Mouse (Mus musculus) forebrain, embryonic 15.5 days (tissue): Measurements from ENCODE around the gene Rcan1. TPM values are rescaled to one million over a fixed set of nuclear protein-coding genes. Genes with fewer than 3 reads are reported as not detected.

ENCODE experiments used
- ATAC-seq: fragments of 200-750 bp; cut with Nextera tagmentation; replicated peaks from 2 replicates; pipeline ENCODE4 v1.8.0; 2017; ENCODE audit warnings: mild to moderate bottlenecking, moderate TSS enrichment, moderate library complexity
- H3K27ac ChIP-seq: fragments of 300-500 bp; sonication (generic); replicated peaks from 2 replicates; pipeline ENCODE4 v1.5.1; 2015; ENCODE audit warnings: mild to moderate bottlenecking, inconsistent platforms
- H3K27me3 ChIP-seq: fragments of 300-500 bp; sonication (generic); 2 replicates; pipeline ENCODE4 v1.6.1; 2015; ENCODE audit warnings: inconsistent platforms
- H3K36me3 ChIP-seq: fragments of 300-500 bp; sonication (generic); 2 replicates; pipeline ENCODE4 v1.6.1; 2015; ENCODE audit warnings: mild to moderate bottlenecking, inconsistent platforms
- H3K4me1 ChIP-seq: fragments of 300-500 bp; sonication (generic); 2 replicates; pipeline ENCODE4 v1.6.1; 2015; ENCODE audit warnings: inconsistent platforms
- H3K4me2 ChIP-seq: fragments of 300-500 bp; sonication (generic); replicated peaks from 2 replicates; pipeline ENCODE4 v1.6.1; 2015; ENCODE audit warnings: mild to moderate bottlenecking, inconsistent platforms
- H3K4me3 ChIP-seq: fragments of 300-500 bp; sonication (generic); 2 replicates; pipeline ENCODE4 v1.5.1; 2015; ENCODE audit warnings: mild to moderate bottlenecking, inconsistent platforms
- H3K9ac ChIP-seq: fragments of 300-500 bp; sonication (generic); replicated peaks from 2 replicates; pipeline ENCODE4 v1.6.1; 2015; ENCODE audit warnings: mild to moderate bottlenecking, inconsistent platforms
- H3K9me3 ChIP-seq: fragments of 300-500 bp; sonication (generic); 2 replicates; pipeline ENCODE4 v1.6.1; 2016; ENCODE audit warnings: inconsistent platforms
- WGBS: fragments of 180-500 bp; shearing (Covaris S2); methylation state at CpG from one replicate; pipeline ENCODE4 v1.1.7; 2015; ENCODE audit warnings: mixed read lengths; 5-methylcytosine and 5-hydroxymethylcytosine counted together
- polyA plus RNA-seq: library from polyadenylated mRNA; unstranded; fragments of >200 nt; fragmentation: Nextera tagmentation; extraction: Ambion mirVana; gene quantifications from 2 replicates; pipeline ENCODE4 v1.2.1, GENCODE M21; 2015

Gene Rcan1
- polyA plus RNA-seq, 1 experiment from 2014 or later = 52.8 TPM

DNA sequence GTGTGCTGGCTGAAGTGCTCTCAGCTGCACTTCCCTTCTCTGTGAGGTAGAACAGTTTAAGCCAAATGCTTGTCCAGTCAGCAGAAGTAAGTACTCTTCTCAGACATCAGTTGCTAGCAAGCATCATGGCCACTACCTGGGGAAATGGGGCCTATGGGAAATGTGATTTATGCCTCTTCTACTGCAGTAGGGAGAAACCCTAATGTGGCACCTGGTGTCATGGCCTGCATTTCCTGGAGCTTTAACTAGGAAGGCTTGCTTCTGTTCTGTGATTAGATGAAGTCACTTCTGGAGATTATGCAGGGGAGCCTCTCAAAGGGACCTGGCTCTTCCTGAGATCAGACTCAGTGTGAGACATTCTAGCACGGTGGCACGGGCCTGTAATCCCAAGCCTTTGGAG, 60.3 kb downstream of the Rcan1 start:
- Histone ChIP-seq H3K9ac (no peak overlapping the region), H3K27me3 (no peaks in the 10 kb centered on the region), H3K27ac (no peak overlapping the region), H3K4me2 (no peak overlapping the region), H3K4me1 (peaks cover 10% of the 10 kb centered on the region), H3K4me3 (no peak overlapping the region), H3K9me3 (no peaks in the 10 kb centered on the region), H3K36me3 (no peaks in the 10 kb centered on the region)
- WGBS = 87% methylated on average over 2 of the region's 2 CpGs
- no peak for ATAC-seq

DNA sequence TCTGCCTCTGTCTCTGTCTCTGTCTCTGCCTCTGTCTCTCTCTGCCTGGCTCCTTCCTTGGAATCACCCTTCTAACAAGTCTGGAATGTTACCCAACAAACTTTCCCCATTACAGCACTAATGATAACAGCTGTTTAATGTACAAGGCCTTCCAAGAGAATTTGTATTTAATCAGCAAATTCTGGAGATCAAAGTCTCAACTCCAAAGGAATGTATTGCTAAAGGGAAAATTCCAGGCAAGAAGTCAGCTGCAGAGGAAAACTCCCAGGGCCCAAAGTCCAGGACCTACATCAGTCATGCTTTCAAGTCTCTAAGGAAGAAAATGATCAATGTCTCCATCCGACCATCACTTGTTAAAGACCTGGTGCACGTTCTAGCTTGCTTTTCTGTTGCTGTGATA, 62.8 kb downstream of the Rcan1 start:
- no peak for ATAC-seq
- 89% methylated on average over 2 of the region's 2 CpGs for WGBS
- no peaks in the 10 kb centered on the region for H3K9me3 ChIP-seq
- no peaks in the 10 kb centered on the region for H3K36me3 ChIP-seq
- no peak overlapping the region for H3K27ac ChIP-seq
- peaks cover 9% of the 10 kb centered on the region for H3K4me1 ChIP-seq
- no peak overlapping the region for H3K4me2 ChIP-seq
- H3K4me3 ChIP-seq = no peak overlapping the region
- no peak overlapping the region for H3K9ac ChIP-seq
- H3K27me3 ChIP-seq = no peaks in the 10 kb centered on the region

DNA sequence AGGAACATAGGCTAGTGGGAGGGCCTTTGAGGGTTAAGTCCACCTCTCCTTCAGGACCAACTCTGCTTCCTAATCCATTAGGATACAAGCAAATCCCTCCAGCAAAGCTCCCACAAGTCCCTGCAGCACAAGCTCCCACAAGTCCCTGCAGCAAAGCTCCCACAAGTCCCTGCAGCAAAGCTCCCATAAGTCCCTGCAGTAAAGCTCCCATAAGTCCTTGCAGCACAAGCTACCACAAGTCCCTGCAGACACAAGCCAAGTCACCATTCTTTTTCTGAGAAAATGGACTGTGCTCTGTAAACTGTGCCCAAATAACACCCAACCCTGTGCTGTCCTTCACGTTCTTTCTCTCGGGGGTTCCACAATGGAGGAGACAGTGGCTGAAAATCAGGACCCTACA, 66.5 kb downstream of the Rcan1 start:
- Histone ChIP-seq H3K36me3 (no peaks in the 10 kb centered on the region), H3K27ac (no peak overlapping the region), H3K4me3 (no peak overlapping the region), H3K4me1 (peaks cover 29% of the 10 kb centered on the region), H3K9ac (no peak overlapping the region), H3K9me3 (no peaks in the 10 kb centered on the region), H3K27me3 (no peaks in the 10 kb centered on the region), H3K4me2 (no peak overlapping the region)
- 93% methylated on average over 2 of the region's 2 CpGs for WGBS
- no peak for ATAC-seq

DNA sequence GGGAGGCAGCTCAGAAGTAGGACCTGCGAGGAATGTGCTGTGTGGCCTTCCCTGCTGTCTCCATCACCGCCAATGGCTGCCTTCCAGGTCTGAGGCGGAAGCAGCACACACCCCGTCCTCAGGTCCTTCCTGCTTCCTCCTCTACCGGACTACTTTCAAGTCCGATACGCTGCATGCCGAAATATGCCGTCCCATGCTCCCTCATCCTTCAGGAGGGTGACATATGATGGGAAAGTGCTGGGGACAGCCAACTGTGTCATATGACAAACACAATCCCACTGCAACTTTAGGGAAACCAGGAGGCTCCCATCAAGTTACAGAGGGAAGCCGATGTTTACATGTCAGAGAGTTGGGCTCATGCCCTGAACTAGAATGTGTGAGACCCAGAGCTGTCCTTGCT, 67.6 kb downstream of the Rcan1 start:
- Histone ChIP-seq H3K4me1 (peaks cover 37% of the 10 kb centered on the region), H3K27ac (no peak overlapping the region), H3K27me3 (no peaks in the 10 kb centered on the region), H3K9me3 (no peaks in the 10 kb centered on the region), H3K4me3 (no peak overlapping the region), H3K36me3 (no peaks in the 10 kb centered on the region), H3K9ac (no peak overlapping the region), H3K4me2 (no peak overlapping the region)
- ATAC-seq = no peak
- WGBS = 80% methylated on average over 10 of the region's 10 CpGs

DNA sequence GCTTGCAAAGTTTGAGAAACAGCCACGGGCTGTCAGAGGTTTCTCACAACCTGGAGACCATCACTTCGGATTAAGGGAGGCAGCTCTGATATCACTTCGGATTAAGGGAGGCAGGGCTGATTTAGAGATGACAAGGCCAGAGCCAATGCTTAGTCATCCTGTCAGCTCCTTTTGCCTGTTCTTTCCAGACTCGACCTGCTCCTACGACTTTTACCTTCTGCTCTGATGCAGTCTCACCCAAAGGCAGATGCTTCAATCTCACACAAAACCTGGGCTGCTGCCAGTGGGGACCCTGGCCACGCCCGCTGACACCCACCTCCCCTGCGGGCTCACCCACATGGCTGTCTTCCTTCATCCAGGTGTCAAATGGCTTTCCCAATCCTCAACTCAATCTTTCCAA, 68.5 kb downstream of the Rcan1 start:
- H3K4me2 ChIP-seq = no peak overlapping the region
- ATAC-seq = no peak

DNA sequence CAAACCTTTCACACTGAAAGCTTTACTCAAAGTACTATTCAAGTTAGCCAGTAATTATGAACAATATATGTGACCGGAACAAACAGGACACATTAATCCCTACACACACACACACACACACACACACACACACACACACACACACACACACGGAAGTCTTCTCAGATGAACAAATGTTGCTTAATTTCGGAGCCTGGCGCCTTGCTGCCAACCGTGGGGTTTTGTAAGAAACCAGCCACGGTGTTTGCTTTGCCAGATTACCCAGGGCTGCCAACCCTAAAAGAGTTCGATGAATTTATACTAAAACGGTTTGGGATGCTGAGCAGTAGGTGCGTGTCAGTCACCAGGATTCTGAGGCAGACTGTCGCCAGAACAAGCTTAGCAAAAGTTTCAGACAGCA, 69.5 kb downstream of the Rcan1 start:
- no peak overlapping the region for H3K9ac ChIP-seq
- 23% methylated on average over 10 of the region's 10 CpGs for WGBS

More for the DNA sequence above, 68.5 kb downstream of the Rcan1 start:
- WGBS = 47% methylated on average over 8 of the region's 8 CpGs
- Histone ChIP-seq H3K9me3 (no peaks in the 10 kb centered on the region), H3K27ac (no peak overlapping the region), H3K4me3 (no peak overlapping the region), H3K27me3 (no peaks in the 10 kb centered on the region), H3K9ac (no peak overlapping the region), H3K4me1 (peaks cover 37% of the 10 kb centered on the region), H3K36me3 (no peaks in the 10 kb centered on the region)

DNA sequence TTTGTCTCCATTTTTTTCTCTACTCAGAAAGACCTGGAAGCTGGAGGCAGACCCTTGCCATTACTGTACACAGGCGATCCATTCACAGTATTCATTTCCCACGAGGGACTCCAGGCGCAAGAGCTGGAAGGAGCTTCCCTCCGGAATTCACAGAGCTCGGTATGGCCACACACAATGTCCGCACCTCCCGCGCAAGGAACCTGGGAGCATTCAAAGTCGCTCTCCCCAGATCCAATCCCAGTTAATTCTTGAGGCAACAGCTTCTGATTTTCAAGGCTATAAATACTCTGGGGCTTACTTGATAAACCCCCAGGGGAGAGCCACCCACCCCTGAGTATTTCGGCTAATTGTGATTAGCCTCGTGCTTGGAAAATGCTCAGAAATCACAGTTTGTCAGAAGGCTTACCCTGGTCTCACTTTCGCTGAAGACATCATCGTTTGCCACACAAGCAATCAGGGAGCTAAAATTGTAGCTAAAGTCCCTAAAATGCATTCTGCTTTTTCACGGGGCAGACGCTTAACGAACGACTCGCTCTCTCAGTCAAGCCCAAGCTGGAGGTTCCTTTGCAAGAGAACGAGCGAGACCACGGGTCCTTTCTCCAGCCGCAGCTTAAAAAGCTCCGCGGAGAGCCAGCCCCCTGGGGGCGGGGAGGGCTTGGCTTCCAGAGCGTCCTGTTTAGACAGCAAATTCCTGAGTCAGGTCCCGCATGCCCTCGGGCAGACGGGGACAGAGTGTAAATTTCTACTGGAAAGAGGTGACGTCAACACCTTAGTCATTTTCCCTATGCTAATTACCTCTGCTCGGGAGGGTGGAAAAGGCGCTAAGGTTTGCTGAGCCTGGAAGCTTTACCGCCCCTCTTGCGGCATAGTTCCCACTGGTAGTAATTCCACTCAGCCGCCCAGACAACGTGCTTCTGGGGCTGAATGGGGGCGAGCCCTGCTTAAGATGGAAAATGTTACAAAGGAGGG, 70.9 kb downstream of the Rcan1 start:
- H3K36me3 ChIP-seq = peaks cover 14% of the 10 kb centered on the region; the same call in 1 of the 2 replicates
- H3K27ac ChIP-seq = peak overlapping the region; percentile 66
- peak overlapping the region; percentile 53 for H3K9ac ChIP-seq
- peak overlapping the region; percentile 78 for H3K4me2 ChIP-seq
- ATAC-seq = peak; percentile 85
- under 1% methylated on average over 37 of the region's 37 CpGs for WGBS
- peaks cover 37% of the 10 kb centered on the region for H3K4me1 ChIP-seq
- H3K4me3 ChIP-seq = peak overlapping the region; percentile 43
- no peaks in the 10 kb centered on the region for H3K9me3 ChIP-seq
- no peaks in the 10 kb centered on the region for H3K27me3 ChIP-seq

More for the DNA sequence above, 69.5 kb downstream of the Rcan1 start:
- Histone ChIP-seq H3K4me3 (no peak overlapping the region), H3K4me2 (no peak overlapping the region), H3K9me3 (no peaks in the 10 kb centered on the region), H3K27ac (no peak overlapping the region), H3K27me3 (no peaks in the 10 kb centered on the region), H3K36me3 (peaks cover 5% of the 10 kb centered on the region; the same call in 1 of the 2 replicates), H3K4me1 (peaks cover 37% of the 10 kb centered on the region)
- ATAC-seq = no peak

DNA sequence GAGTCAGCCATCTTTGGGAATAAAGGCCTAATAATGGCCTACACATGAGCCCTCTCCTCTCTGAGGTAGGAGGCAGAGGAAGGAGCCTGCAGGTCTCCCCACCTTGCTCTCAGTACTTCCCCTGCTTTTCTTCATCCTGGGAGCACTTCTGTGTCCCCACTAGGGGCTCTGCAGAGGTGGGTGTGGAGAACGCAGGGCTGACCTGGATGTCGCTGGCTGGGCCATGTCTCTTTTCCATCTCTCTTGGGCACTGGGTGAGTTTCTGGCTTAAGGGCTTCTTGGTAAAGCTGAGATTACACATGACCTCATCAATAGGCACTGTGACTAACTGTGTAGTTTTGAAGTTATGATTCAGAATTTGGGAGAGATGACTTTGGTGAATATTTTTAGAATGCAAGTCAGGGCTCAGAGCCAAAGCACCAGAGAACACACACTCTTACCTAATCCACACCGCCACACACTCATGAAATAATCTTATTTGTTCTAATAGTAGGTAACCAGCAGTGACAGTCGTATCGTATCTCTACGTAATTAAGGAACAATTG, 72.0 kb downstream of the Rcan1 start:
- 51% methylated on average over 6 of the region's 6 CpGs for WGBS
- Histone ChIP-seq H3K4me2 (no peak overlapping the region), H3K36me3 (peaks cover 14% of the 10 kb centered on the region; the same call in 1 of the 2 replicates), H3K4me1 (peaks cover 37% of the 10 kb centered on the region), H3K9me3 (no peaks in the 10 kb centered on the region), H3K9ac (no peak overlapping the region), H3K4me3 (no peak overlapping the region), H3K27ac (no peak overlapping the region), H3K27me3 (no peaks in the 10 kb centered on the region)
- no peak for ATAC-seq

DNA sequence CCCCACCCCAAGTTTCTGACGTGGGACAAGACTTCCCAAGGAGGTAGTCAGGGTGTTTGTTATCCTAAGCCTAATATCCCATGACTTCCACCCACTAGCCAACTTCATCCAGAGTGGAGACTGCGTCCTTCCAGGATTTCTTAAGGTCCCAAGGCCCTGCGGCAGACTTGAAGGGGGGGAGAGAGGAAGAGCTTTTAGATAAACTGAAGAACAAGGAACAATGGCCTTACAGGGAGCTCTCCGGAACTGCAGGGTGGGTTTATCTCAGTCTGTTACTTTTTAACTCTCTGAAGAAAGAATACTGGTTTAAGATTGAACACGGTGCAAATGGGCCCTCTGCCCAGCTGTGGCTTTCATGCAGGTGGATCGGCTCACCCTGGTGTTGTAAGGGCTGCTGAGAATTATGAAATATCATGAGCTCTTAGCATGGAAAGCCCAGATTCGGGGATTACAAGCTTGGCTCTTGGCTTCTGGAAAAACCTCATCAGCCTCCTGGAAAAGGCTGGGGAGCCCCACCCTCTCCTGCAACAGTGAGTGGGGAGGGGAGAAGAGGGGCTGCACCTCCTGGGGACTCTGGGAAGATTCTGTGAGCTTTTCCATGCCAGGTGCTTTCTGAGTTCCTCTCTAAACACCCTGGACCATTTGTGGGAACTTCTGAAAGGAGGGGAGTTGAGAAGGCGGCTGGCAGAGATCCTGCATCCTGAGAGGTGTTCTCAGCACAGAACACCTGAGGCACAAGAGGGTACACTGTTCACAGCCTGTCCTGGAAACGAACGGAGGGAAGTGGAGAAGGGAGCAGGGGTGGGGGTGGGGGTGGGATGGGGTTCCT, 72.7 kb downstream of the Rcan1 start:
- H3K9me3 ChIP-seq = no peaks in the 10 kb centered on the region
- H3K4me3 ChIP-seq = no peak overlapping the region
- H3K4me1 ChIP-seq = peaks cover 37% of the 10 kb centered on the region
- H3K27ac ChIP-seq = no peak overlapping the region
- 55% methylated on average over 10 of the region's 10 CpGs for WGBS
- H3K4me2 ChIP-seq = no peak overlapping the region
- peaks cover 17% of the 10 kb centered on the region for H3K36me3 ChIP-seq
- no peaks in the 10 kb centered on the region for H3K27me3 ChIP-seq
- H3K9ac ChIP-seq = no peak overlapping the region
- ATAC-seq = no peak

DNA sequence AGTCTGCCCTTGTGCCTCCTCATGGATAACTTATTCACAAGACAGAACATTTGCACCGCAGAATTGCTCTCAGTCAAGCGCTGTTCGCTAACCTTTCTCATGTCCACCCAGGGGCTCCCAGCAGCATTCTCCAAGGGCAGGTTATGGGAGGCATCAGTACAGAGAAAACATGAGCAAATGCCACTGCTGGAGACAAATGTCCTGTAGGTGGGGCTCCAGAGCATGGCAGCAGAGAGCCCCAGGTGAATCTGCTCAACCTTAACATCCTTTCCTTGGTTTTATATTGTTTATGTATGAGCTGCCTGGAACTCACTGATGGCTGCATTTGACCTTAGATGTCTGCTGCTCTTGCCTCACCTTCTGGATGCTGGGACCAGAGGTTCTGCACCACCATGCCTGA, 76.9 kb downstream of the Rcan1 start:
- Histone ChIP-seq H3K36me3 (peaks cover 17% of the 10 kb centered on the region), H3K9me3 (no peaks in the 10 kb centered on the region), H3K27ac (no peak overlapping the region), H3K9ac (no peak overlapping the region), H3K4me3 (no peak overlapping the region), H3K4me1 (peaks cover 3% of the 10 kb centered on the region), H3K4me2 (no peak overlapping the region), H3K27me3 (no peaks in the 10 kb centered on the region)
- ATAC-seq = no peak
- 98% methylated on average over 3 of the region's 3 CpGs for WGBS

DNA sequence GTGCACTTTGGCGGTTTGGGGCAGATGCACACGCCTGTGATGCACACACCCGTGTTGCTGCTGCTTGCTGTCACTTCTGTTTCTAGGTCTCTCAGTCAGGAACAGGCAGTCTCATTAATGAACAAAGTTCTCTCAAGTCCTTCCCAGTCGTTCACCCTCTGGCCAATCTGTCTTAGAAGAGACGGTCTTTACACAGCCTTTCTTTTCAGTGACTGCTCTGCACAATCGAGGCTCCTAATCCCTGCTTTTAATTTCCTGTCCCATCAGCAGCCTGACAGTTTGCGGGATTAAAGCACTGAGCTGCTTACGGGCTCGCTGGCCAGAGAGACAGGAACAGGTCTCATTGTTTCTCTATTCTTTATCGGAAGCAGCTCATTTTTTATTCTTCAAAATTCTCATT, 83.0 kb downstream of the Rcan1 start:
- no peak for ATAC-seq
- WGBS = 17% methylated on average over 10 of the region's 10 CpGs

DNA sequence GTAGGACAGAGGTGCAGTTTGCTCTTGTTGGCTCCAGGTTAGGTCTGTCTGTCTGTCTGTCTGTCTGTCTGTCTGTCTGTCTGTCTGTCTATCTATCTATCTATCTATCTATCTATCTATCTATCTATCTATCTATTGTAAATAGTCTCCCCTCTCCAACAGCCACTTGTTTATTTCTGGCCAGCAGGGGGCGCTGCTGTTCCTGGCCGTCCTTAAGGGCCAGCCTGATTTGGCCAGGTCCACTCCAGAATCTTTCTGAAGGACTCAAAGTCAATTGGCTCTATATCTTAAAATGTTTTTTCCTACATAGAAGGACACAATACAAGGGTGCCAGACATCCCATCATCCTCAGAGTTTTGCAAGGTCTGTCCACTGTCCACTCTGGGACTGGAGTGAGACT, 85.6 kb downstream of the Rcan1 start:
- 0 out of 2 replicates have a peak, but pooled peaks cover 3% of the 10 kb centered on the region for H3K4me1 ChIP-seq
- H3K36me3 ChIP-seq = no peaks in the 10 kb centered on the region
- H3K27ac ChIP-seq = no peak overlapping the region
- H3K9me3 ChIP-seq = no peaks in the 10 kb centered on the region
- no peak overlapping the region for H3K4me3 ChIP-seq
- no peaks in the 10 kb centered on the region for H3K27me3 ChIP-seq
- H3K9ac ChIP-seq = no peak overlapping the region
- no peak for ATAC-seq
- no peak overlapping the region for H3K4me2 ChIP-seq
- WGBS = 4% methylated on average over 2 of the region's 2 CpGs

More for the DNA sequence above, 83.0 kb downstream of the Rcan1 start:
- Histone ChIP-seq H3K9ac (no peak overlapping the region), H3K36me3 (no peaks in the 10 kb centered on the region; the same call in 1 of the 2 replicates), H3K27ac (no peak overlapping the region), H3K4me3 (no peak overlapping the region), H3K27me3 (no peaks in the 10 kb centered on the region), H3K4me2 (no peak overlapping the region), H3K4me1 (0 out of 2 replicates have a peak, but pooled peaks cover under 1% of the 10 kb centered on the region), H3K9me3 (no peaks in the 10 kb centered on the region)
